In genomic region chr6:14409772-14410171, GRCm38 (mm10) we compare ENCODE assay signal across 8 mouse cellular contexts.
A peak's percentile ranks its signal among the peaks of the same experiment; 100 is the strongest.
DNase-seq lines count a peak whose midpoint lies in the region; ATAC-seq and TF ChIP-seq lines count a peak whose summit lies in the region.

No protein-coding gene starts in this region.

- no peak for TF ChIP-seq CTCF in forebrain, postnatal 0 days (IDR thresholded peaks at IDR 0.05; ENCODE audit: low read depth)

- peak; percentile 6 for DNase-seq in ovary, postnatal 14 days (ENCODE audit: low spot score)
- DNase-seq in ovary, postnatal 36 days (ENCODE audit: low spot score) = no peak
- DNase-seq in forebrain, postnatal 0 days = peak; percentile 32
- DNase-seq in layer of hippocampus, postnatal 10 days (ENCODE audit: low spot score in 2 of 2) = peak; percentile 9 to 27
- DNase-seq in skeletal muscle tissue, adult 2 months (ENCODE audit: low read depth, low spot score) = peak; percentile 43
- DNase-seq in thymus, postnatal 14 days = no peak
- no peak for DNase-seq in adrenal gland, postnatal 25 days

- no peaks in the 10 kb centered on the region for H3K27me3 ChIP-seq in forebrain, postnatal 0 days (ENCODE audit: insufficient read depth, low read length)

- no peak overlapping the region for H3K4me3 ChIP-seq in forebrain, postnatal 0 days (ENCODE audit: low read depth, low read length)

- H3K4me2 ChIP-seq in forebrain, postnatal 0 days (ENCODE audit: low read depth) = no peak overlapping the region

- peak; percentile 86 for ATAC-seq in forebrain, postnatal 0 days
- no peak for ATAC-seq in CD4-positive, CD25-positive, alpha-beta regulatory T cell, adult 4 months

- WGBS in forebrain, postnatal 0 days = 34% methylated on average over 4 of the region's 4 CpGs

- H3K27ac ChIP-seq in forebrain, postnatal 0 days (ENCODE audit: low read depth, low read length) = no peak overlapping the region

- H3K9ac ChIP-seq in forebrain, postnatal 0 days = no peak overlapping the region

- no peaks in the 10 kb centered on the region for H3K4me1 ChIP-seq in forebrain, postnatal 0 days (ENCODE audit: insufficient read depth)

- H3K9me3 ChIP-seq in forebrain, postnatal 0 days (ENCODE audit: low read length) = no peaks in the 10 kb centered on the region

- H3K36me3 ChIP-seq in forebrain, postnatal 0 days (ENCODE audit: insufficient read depth) = no peaks in the 10 kb centered on the region

Comparison
In these comparisons a context has a peak if more than half of its experiments do, and no peak if none do; other contexts are left out.
1. DNase-seq: peak in ovary, postnatal 14 days (single experiment), forebrain, postnatal 0 days (single experiment), layer of hippocampus, postnatal 10 days (2 of 2) and skeletal muscle tissue, adult 2 months (single experiment); none in ovary, postnatal 36 days (single experiment), thymus, postnatal 14 days (single experiment) and adrenal gland, postnatal 25 days (single experiment).